Mouse (Mus musculus) heart, adult 2 months (tissue): ENCODE data around the gene Naa25.

Experiments used
- CTCF ChIP-seq: fragments of 200-600 bp; IDR thresholded peaks from 2 replicates; pipeline ENCODE4 v1.8.1; 2022; ENCODE audit warnings: antibody characterized with exemption, mild to moderate bottlenecking, moderate library complexity
- EP300 ChIP-seq: fragments of 200-500 bp; IDR thresholded peaks from 2 replicates; pipeline ENCODE4 v1.6.1; 2011; ENCODE audit warnings: low read depth, low read length, control low read depth; ENCODE audit not compliant: insufficient read depth
- POLR2A ChIP-seq: fragments of 200-500 bp; IDR thresholded peaks from 2 replicates; pipeline ENCODE4 v1.6.1; 2011; ENCODE audit warnings: mild to moderate bottlenecking, low read depth, low read length, control low read depth; ENCODE audit not compliant: insufficient read depth

GRCm38 (mm10) chr5:121438756-121439155 is 41.0 kb downstream of the Naa25 start:
- no peak for TF ChIP-seq CTCF
- no peak for TF ChIP-seq POLR2A
- no peak for TF ChIP-seq EP300
